Mouse (Mus musculus): ENCODE measurements at regions not wholly inside any gene's neighbourhood (a gene's known extent, or its start where the extent isn't known, plus 50 kb on each side); places are given as distances from the start of the nearest gene placed in this dataset.

- TF ChIP-seq CTCF (IDR thresholded peaks at IDR 0.05; ENCODE audit: low read depth) (no peak), EP300 (optimal IDR thresholded peaks at IDR 0.05) (no peak)
These were observed 123.1 kb upstream of the Cldn34b3 start for GRCm38 (mm10) chrX:76141022-76141421.

Data from stomach, postnatal 0 days (tissue).